Mouse (Mus musculus) right cerebral cortex, adult 18-20 months (tissue): ENCODE measurements around the gene Evi5l.

ENCODE experiments used
- DNase-seq: peaks from one replicate; pipeline ENCODE4 v3.0.0; 2022; ENCODE audit warnings: mixed read lengths

Gene Evi5l

DNA sequence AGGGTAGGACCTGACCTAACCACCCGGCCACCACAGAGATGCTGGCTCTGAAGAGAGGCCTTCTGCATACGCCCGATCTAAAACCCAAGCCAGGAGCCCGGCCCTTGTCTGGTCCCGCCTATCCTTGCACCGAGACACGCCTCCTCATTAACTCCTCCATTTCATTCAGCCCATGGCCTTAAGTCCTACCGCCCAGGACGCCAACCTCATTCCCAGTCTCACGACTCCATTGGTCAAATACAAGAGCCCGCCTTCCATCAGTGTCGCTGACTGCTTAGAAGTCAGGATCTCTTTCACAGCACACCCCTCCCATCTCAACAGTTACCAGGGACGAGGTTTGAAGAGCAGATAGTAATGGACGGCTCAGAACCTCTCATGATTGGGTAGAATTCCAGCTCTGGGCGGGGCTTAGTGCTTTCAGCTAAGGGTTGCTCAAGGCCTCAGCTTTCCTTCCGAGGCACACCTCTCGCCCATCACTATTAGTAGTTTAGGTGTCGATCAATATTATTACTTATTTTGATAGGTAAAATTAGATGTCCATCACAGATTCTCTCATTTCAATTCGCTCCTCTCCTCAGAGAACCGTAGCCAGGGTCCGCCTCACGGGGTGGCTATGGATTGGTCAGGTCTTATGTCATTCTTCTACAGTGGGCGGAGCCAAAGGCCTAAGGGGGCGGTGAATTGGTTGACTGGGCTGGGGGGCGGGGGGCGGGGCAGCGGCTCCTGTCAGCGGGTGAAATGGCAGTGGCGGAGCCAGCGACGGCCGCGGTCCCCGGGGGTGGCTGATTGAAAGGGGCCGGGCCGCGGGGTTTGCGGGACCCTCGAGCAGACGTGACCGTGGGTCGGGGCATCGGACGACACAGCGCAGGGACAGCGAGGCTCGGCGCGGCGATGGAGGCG is at the start of gene Evi5l:
Gene Evi5l (plus strand): TSS at position 716 of the 900 bp plus-strand sequence.
- peak; percentile 100 for DNase-seq

DNA sequence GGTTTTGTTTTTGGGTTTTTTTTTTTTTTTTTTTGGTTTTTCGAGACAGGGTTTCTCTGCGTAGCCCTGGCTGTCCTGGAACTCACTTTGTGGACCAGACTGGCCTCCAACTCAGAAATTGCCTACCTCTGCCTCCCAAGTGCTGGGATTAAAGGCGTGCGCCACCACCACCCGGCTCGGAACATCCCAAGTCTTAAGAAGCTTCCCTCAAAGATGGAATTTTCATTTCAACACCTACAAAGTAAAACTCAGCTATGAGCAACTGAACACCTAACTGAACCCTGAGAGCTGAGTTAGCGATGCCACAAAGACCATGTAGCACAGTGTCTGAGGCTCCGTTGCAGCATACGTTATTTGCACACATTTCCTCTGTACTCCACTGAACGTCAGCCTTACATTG is 32.6 kb upstream of the Evi5l start, which contains the start of gene Cd209g:
Gene Cd209g (plus strand): TSS at position 301 of the 400 bp plus-strand sequence.
- no peak for DNase-seq

DNA sequence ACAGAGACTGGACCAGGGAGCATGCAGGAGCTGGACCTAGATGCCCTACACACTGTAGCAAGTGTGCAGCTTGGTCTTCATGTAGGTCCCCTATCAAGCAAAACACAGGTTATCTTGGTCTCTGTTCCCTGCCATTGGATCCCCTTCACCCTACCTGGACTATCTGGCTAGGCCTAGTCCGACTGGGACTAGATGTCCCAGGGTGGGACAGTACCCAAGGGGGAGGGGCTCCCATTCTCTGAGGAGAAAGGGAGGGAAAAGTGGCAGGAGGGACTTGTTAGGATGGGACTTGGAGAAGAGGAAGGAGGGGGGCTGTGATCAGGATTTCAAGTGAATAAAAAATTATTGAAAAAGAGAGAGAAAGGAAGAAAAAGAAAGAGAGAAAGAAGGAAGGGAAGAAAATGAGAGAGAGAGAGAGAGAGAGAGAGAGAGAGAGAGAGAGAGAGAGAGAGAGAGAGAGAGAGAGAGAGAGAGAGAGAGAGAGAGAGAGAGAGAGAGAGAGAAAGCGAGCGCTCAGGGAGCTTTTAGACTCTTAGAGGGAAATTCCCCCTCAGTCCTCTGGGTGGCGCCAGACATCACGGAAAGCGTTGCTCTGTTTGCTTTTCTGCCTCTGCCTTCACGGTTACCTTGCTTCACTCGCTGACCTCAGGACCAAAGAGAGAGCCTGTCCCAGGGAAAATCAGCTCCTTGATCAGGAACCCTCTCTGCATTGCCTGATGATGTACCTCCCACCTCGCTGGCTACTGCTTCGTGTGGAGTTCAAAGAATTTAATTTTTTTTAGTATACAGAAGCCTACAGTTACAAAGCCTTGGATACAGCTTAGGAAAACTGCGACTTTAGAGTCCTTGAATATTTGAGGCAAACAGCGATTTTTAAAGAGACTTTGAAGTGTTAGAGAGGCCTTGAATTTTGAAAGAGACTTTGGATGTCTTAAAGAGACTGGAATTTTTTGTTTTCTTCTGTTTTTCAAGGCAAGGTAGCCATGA is 26.4 kb upstream of the Evi5l start:
- DNase-seq: peak; percentile 76

DNA sequence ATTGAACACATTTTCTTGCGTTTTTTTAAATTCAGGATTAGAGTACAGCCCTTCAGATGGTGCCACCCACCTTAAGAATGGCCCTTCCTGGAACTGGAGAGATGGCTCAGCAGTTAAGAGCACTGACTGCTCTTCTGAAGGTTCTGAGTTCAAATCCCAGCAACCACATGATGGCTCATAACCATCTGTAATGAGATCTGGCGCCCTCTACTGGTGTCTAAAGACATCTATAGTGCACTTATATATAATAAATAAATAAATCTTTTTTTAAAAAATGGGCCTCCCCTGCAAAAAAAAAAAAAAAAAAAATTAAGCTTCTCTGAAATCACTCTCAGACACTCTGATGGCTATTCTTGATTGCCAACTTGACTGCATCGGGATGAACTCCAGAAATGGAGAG is 24.6 kb upstream of the Evi5l start:
- no peak for DNase-seq

DNA sequence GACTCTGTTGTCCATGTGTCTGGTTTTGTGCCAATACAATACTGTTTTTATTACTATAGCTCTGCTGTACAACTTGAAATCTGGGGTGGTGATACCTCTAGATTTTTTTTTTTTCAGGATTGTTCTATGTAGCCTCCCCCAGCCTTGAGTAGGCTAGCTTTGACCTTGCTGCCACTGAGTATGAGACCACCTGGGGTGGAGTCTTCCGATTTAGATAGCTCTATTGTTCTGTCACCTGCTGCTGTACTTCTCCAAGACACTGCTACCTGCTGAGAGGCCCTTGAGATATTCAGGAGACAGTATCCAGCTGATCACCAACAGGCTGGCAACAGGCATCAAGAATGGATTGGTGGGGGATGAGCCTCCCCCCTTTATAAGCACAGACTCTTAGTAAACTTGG is 19.1 kb upstream of the Evi5l start:
- no peak for DNase-seq

DNA sequence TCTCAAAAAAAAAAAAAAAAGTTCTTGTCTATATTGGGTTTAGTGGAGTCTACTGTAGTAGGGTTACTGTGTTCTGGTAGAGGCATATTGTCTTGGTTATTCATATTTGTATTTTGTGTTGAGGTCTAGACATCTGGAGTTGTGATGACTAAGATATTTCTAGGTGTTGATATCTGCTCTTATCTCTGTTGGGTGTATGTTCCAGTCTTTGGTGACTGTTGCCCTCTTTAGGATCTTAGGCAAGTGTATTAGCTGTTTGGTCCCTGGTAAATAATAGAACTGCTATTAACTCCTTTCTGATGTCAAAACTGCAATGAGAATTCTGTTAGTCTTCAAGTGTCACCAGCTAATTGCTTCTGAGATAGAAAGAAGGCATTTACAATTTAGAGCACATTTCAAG is 11.5 kb upstream of the Evi5l start:
- no peak for DNase-seq

DNA sequence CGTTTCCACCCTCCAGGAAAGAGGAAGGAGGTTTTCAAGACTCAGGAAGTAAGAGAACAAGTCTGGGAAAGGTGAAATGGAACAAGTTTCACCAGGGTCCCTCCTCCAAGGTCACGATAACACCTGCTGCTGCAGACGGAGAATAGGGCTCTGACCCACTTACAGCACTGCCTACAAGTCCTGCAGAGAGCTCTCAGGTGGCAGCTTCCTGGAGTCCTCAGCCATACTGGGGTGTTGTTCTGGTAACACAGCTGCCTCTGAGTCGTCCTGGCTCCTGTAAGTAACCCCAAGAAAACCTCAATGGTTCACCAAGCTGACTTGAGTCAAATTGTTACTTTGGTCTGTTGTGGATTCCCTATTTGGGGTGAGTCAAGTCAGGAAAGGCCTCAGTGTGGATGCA is 3.6 kb upstream of the Evi5l start:
- no peak for DNase-seq

DNA sequence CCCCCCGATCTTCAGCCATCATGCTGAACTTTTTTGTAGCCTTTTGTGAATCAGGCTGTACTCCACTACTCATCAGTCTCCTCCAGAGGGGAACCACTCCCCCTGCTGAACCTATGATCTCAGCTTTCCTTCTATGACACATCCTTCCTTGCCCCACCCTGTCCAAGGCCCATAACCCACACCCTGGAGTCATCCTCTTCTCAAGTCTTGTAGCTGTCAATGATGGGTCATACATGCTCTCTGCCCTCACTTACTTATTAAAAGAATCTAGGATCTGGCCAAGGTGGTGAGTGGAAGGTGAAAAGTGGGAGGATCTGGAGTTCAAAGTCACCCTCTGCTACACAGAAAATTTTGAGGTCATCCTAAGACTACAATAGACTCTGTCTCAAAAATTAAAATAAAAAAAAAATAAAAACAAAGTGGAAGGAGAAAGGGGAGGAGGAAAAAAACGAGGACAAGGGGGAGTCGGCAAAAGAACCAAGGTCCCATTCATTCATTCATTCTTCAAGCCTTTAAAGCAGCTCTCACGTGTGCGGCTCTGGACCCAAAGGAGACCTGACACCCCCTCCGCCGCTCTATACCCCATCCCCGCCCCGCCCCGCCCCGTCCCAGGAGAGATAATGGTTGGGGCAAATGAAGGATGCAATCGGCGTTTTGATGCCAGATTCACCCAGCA is 1.1 kb upstream of the Evi5l start:
- no peak for DNase-seq

DNA sequence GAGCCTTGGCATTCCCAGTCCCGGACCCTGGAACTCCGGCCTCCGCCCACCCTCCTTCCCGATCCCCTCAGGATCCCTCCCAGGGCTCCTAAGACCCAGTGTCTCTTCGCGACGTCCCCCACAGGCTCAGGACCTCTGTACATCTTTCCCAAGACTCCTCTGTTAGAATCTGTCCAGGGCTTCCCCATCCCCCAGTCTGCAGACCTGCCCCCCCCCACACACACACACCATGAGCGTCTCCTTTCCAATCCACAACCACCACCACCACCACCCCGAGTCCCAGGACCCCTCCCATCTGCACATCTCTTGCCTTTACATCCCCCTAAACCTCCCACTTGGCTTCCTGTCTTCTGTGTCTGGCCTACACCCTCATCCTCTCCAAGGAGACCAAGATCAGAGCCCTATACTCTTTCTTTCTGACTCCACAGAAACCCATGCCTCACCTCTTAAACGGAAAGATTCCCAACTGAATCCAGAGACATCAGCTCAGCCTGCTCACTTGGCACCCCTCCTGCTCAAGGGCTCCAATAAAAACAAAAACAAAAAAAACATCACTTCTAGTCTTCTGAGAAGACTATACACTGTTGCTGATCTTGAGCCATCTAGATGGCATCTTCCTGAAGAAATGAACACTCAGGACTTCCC is 636 bp downstream of the Evi5l start:
- no peak for DNase-seq

DNA sequence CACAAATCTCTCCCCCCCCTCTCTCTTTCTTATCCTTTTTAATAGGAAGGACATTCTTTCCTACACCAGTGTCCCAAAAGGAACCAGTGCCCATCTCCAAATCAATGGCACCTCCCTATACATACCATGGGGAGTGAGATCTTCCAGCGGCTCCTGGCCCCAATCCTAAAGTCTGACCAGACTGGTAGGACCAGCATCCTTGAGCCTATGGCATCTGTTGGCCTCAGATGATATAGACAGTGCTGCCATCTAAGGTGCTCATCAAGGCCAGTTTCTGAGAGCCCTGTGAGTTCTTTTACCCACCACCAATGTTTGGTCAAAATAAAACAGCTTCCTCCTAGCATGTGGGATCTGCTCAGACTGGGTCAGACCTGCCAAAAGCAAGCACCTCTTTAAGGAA is 1.6 kb downstream of the Evi5l start:
- DNase-seq: no peak

DNA sequence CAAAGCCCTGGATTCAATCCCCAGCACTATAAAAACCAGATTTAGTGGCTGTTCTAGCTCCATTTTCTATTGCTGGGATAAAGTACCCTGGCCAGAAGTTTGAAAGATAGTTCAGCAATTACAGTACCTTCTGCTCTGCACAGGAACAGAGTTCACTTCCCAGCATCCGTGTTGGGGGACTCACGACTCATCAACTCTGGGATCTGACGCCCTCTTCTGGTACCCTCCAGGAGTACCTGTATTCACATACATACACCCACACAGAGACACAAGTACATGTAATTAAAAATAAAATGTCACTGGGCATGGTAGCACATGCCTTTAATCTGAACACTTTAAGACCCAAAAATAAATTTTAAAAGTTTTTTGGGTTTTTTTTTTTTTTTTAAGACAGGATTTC is 6.1 kb downstream of the Evi5l start:
- no peak for DNase-seq

DNA sequence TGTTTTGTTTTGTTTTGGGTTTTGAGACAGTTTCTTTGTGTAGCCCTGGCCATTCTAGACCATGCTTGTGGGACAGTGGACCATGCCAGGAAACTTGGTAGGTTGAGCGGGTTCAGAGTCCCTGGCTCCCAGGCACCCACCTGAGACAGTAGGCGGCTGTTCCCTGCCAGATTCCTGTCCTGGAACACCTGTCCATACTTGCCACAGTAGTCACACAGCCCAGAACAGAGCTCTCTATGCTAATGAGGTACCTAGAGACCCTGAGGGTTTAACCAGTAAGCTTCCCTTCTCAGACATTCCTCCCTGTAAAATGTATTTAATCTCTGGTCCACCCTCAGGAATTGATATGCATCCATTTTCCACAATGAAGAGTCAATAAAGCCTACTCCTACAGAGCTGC is 7.7 kb downstream of the Evi5l start:
- DNase-seq: no peak

DNA sequence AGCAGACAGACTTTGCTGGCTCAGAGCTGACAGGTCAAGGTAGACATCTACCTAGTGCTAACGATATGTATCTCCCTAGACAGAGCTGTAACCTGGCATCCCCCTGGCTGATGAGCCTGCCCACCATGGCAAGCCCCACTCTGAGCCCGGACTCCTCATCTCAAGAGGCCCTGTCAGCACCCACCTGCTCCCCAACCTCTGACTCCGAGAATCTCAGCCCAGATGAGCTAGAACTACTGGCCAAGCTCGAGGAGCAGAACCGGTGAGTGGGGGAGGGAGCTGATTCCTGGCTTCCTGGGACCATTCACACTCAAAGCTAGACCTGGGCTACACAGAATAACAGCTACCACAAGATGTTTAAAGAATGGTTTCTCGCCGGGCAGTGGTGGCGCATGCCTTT is 17.0 kb downstream of the Evi5l start:
- DNase-seq: no peak

DNA sequence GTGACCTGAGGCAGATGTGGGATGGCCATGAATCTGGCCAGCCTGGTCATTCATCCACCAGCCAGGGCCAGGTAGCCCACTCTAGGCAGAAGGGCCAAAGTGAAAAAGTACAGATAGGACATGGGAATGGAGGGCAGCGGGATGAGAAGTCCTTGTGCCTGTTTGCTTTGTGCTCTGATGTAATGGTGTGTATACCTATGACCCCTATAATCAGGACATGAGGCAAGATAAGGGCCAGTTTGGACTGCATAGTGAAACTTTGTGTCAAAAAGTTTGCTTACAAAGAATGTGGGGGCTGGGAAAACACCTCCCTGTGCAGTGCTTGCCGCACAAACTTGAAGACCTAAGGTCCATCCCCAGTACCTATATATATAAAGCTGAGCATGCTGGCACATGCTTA is 19.8 kb downstream of the Evi5l start:
- DNase-seq: no peak

DNA sequence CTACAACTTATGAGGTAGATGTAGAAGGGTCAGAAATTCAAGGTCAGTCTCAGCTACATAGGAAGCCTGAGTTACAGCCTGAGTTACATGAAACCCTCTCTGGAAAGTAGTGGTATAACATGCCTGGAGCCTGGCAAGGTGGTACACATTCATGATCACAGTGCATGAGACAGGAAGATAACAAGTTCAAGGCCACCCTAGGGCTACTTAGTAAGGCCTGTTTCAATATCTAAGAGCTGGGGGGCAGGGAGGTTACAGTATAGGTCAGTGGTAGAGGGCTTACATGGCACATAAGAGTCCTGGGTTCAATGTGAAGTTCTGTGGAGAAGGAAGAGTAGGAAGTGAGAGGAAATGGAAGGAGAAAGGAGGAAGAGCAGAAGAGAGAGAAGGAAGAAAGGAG is 22.2 kb downstream of the Evi5l start:
- no peak for DNase-seq

DNA sequence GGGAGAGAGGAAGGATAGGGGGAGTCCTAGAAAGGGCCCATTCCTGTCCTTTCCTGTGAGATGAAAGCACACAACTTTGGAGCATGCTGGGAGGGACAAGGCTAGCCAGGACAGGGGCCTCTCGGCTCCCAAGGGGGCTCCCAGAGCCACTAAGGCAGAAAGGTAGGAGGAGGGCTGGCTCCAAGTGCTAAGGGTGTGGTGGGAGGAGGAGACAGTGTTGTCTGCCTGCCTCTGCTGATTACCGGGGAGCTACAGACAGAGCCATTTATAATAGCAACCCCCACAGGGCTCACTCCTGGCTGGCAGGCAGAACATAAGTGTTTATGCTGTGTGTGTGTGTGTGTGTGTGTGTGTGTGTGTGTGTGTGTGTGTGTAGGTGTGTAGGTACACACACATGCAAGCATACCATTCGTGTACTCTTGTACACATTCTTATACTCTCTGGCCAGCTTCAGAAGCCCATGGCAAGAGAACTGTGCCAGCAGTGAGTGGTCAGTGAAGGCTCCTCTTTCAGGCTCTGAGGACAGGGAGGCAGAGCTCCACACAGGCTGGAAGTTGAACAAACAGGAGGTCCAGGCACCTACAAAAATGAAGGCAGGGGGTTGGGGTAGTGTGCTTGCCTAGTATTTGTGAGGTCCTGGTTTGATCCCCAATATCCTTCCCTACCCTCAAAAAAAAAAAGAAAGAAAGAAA is 22.8 kb downstream of the Evi5l start:
- DNase-seq: no peak

DNA sequence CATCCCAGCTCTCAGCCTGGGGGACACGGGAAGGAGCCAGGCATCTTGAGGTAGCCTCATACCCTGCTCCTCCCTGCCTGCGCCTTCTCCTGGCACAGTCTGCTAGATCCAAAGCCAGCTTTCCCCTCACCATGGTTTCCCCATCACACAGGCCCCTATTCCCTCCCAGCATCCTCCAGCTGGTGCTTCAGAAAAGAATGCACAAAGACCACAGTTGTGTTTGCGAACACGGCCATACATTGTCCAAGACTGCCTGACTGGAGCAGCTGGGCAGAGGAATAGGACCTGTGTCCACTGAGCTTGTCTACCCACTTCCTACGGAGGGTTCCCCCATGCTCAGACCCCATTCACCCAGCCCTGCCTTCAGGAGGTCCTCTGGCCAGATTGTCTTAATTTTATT is 25.9 kb downstream of the Evi5l start:
- peak; percentile 49 for DNase-seq

DNA sequence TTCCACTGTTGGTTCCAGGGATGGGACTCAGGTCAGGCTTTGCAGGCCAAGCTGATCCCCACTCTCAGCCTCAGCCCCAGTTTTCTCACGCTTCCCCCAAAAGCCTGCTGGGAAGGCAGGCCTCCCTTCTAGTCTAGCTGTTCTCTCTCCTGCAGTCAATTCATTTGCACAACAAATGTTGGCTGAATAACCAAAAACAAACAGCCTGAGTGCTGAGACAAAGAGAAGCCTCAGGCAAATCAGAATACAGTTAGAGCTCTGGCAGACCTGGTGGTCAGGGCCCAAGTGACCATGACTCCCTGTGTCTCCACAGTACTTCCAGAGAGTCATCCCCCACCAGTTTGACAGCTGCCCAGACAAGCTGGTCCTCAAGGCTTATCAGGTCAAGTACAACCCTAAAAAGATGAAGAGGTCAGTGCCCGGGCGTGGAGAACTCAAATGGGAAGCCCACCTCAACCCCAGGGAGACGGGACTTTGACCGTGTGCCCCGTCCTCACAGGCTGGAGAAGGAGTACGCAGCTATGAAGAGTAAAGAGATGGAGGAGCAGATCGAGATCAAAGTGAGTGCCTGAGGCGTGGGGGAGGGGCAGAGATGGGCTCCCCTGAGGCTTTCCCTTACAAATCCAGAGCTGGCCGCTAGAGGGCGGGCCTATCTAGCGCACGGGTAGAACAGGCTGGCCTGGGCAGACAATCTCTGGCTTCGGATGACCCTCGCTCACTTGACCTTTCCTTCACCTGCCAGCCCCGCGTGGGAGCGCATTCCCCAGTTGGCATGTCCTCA is 26.6 kb downstream of the Evi5l start:
- peak; percentile 86 for DNase-seq

DNA sequence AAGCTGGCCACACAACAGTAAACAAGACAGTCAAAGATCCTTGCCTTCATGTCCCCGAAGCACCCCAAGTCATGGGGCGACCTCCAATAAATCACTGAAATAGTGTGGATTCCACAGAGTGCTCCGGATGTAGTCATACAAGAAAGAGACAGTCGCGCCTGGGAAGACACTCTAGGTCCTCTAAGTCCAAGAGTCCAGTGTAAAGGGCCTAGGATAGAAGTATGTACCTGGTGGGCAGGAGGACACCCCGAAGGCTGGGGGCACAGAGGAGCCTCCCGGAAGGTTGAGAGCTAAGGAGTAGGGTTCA is 27.2 kb downstream of the Evi5l start:
- no peak for DNase-seq

DNA sequence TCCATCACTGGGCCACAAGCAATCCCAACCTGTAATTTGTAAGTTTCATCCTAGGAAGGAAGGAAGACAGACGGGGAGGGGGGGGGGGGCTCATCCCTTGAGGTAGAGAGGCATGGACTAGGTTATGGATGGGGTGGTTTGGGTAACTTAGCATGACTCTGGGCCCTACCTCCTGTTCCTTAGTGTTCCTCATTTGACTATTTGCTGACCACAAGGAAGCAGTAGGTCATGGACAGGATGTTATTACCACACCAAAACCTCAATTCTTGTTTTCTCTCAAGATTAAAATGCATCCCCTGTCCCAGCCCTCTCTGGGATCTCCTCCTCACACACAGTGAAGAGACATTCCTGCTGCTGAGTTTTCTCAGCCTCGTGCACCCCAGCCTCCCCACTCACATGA is 35.0 kb downstream of the Evi5l start:
- no peak for DNase-seq
